Mouse (Mus musculus): Measurements from ENCODE around the gene Rad9b.

Gene Rad9b

DNA sequence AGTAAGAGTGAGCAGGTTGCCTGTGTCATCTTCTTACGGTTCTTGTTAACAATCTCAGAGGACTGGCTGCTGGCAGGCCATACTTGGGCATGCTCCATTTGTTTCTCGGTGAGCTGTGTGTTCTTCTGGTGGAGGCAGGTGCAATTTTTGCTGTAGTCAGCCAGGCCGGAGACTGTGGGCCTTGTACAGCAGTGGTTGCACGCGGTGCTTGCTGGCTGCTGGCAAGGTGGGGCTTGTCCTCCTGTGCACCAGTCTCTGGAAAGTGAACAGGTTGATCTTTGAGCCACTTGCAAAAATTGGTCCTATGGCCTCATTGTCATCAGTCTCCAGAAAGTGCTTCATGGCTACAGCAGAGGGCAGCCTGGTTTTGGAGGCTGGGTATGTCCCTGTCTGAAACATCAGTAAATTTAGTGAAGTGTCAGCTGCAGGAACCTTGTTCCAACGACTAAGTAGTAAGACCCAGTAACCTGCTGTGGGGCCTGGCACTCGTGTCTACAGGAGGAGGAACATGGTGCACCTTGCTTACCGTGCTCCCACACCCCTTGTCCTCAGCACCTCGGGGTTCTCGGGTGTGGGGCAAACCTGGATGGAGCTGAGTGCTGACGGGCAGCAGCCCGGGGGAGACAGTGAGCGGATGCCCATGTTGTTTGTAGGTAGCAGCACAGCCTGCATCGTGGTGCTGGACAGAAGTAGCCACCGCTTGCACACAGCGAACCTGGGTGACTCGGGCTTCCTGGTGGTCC lies 40.9 kb downstream of the Rad9b start:
- DNase-seq (ENCODE audit: low spot score in 2 of 2) = no peak

DNA sequence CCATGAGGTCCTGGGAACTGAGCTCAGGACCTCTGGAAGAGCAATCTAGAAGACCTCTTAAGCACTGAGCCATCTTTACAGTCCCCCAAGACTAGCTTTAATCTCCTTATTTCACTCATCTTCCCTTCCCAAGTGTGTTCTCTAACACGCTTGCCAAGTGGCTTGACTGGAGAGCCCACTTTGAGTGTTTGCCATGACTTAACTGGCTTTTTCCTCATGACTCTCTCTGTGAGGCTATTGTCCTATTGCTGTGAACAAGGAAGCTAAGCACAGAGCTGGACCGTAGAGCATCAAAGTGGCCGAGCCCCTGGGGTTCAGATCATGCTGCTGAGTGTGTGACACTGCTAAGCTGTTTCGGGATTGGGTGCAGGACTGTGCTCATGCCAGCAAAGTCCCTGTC lies 41.7 kb downstream of the Rad9b start:
- no peak for DNase-seq (ENCODE audit: low spot score in 2 of 2)

DNA sequence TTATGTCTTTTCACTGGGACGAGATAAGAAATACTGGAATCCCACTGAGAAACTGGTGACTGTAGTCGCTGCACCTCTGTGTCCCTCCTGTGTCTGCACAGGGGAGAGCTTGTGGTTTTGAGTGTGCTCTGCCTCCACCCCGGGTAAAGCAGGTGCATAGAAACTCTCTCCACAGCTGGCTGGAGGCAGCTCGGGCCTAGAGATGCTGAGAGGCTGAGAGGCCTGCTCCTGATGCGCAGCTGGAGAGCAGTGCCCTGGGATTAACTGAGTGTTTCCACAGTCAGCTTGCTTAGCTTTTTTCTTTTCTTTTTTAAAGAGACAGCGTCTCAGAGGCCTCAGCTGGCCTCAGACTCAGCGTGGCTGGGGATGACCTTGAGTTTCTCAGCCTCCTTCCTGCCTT lies 42.3 kb downstream of the Rad9b start:
- DNase-seq (ENCODE audit: low spot score in 2 of 2) = no peak

DNA sequence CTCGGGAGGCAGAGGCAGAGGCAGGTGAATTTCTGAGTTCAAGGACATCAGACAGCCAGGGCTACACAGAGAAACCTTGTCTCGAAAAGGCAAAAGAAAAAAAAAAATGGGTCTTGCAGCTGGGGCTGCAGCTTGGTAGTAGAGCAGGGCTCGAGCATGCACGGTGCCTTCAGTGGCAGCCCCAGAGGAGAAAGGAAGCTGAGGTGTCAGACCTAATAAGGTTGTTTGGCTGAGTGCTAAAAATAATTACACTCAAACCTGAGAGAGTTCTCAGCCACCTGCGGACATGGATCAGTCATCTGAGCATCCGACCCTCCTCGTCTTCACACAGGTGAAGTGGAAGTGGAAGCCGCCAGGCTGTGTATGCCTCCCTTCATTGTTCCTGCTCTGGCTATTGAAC lies 43.3 kb downstream of the Rad9b start:
- no peak for DNase-seq (ENCODE audit: low spot score in 2 of 2)

DNA sequence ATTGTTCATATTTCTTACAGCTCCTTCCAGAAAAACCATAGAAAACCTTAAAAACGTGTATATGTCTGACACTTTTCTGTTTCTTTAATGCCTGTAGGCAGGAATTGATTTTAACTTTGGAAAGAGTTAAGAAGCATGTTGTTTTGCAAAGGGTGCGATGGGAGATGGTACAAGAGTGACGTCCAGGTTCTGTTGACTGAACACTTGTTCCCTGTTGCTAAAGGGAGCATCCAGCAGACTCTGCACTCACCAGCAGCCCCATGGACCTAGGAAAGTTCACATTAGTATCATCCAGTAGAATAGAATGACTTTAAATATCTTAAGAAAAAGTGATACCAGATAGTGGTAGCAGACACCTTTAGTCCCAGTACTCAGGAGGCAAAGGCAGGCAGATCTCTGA lies 47.5 kb downstream of the Rad9b start:
- no peak for DNase-seq (ENCODE audit: low spot score in 2 of 2)

DNA sequence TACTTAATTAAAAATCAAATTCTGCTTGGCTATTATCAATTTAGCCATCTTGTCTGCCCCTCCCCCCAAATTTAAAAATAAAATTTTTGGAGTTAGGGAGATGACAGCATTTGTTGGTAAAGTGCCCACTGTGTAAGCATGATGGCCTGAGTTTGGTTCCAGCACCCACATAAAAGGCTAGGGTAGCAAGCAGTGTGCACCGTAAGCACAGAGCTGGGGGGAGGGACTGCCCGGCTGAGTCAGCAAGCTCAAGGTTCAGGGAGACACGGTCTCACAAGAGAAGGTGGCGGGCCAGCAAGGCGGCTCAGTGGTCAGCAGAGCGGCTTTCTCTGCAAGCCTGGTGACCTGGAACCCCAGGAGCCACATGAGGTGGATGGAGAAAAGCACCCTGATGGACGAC lies 48.6 kb downstream of the Rad9b start:
- no peak for DNase-seq (ENCODE audit: low spot score in 2 of 2)

DNA sequence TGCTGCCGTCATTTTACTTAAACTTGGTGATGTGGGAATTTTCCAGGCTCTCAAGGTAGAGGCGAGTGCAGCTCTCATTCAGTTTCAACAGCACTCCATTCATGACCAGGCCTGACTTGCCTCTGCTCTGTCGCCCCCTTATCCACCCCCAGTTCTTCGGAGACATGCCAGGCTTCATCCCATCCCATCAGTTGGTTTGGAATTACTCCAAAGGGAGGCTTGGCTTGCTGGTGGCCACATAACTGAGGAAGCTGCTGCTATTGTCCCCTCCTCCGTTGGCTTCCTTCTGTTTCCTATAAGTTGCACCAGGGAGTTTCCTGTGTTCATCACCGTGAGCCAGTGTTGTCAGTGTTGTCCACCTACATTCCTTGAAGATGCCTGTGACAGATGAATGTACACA lies 49.5 kb downstream of the Rad9b start:
- peak in 1 of 2 experiments; percentile 27 for DNase-seq (ENCODE audit: low spot score in 2 of 2)

DNA sequence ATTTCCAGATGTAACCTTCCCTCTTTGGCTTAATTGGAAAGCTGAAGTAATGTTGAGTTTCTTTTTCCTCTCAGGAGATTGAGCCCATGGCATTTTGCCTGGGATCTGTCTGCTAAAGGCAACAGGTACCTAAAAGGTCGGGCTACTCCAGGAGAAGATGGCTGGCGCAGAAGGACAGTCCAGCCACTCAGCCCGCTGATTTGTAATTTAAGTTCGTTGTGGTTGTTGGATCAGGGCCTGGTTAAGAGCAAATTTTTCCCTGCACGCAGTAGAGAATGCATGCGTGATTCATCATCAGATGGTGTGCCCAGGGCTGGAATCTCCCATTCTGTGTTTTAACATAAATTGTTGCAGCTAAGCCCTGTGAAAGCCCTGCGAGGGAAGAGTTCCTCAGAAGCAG lies 50.1 kb downstream of the Rad9b start:
- DNase-seq (ENCODE audit: low spot score in 2 of 2) = peak; percentile 37 to 49

DNA sequence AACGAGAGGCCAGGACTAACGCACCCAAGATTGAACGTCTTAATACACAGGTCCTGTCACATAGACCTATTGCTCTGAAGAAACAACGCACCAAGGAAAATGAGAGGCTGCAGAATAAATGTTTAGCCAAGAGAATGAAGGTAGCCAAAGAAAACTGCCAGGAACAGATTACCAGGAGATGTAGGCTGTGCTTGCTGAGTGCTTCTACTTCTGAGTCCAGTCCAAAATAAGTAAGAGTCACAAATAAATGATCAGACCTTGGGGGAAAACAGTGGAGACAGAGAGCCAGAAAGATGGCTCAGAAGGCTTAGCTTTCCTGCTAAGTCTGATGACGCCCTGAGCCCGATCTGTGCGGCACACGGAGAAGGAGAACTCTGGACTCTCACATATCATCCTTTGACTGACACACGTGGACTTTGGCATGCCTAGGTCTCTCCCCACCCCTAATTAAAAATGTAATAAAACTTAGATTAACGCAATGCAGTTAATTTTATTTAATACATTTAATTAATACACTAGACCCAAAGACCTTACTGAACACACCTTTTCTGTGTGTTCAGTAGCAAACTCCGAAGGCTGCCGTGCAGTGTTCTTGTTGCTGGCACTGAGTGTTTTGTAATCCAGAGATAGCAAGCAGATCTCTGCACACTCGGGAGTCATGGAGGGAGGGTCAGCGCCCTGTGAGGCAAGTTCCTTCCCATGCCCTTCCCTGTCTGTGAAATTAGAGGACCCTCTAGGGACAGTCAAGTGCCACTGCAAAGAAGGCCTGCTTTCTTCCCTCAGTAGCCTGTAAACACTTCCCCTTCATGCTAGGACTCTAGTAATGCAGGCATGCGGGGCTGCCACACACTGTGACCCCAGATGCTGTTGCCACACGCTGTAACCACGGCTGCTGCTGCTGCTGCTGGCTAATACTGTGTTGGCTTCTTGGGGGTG lies 51.0 kb downstream of the Rad9b start:
- DNase-seq (ENCODE audit: low spot score in 2 of 2) = no peak

DNA sequence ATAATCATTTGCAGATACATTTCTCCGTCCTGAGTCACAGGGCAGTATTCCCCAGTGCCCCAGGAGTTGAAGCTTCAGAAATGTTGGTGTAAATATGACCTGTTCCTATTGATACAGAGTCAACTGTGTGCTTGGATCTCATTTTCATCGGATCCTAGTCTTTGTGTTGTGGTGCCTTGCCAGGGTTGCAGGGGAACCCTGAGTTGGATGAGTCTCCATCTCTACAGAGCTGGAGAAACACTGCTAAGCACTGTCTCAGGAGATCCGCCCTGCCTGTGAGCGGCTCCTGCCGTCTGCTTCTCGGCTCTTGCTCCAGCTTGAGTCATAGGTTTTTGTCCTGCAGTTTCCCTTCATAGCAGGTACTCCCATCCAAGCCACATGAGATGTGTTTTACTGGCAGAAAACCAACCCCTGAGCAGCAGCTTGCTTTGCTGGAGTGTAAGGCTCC lies 53.9 kb downstream of the Rad9b start:
- DNase-seq (ENCODE audit: low spot score in 2 of 2) = no peak

DNA sequence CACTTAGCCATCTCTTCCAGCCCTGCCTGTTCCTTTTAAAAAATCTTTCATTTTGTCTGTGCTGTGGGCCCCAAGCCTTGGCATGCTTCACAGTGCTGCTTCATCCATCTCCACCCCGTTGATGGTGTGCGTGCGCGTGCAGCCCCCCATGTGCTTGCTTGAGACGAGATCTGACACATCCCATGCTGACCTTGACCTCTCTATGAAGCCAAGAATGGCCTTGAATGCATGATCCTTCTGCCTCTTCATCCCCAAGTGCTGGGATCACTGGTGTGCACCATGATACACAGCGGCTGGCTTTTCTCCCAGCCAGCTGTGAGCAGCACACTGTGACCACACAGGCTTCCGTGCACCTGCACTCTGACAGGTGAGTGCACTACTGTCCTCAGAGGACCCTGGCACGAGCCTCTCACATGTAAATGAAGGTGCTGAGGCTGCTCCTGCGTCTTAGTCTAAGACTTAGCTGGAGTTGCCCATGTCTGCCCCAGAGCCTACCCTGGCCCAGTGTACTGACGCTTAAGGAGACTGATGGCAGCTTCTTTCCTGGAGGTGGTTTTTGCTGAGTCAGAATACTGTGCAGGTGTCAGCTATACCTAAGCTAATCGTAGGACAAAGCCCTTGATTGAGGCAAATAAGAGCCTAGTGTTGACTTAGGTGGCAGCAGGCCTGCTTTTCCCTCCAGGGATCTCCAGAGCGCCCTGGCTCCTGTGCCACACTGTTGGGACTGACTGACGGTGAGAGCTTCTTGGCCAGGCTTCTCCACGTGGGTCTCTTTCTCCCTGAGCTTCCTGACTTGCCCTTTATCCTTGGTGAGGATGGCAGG lies 58.7 kb downstream of the Rad9b start:
- no peak for DNase-seq (ENCODE audit: low spot score in 2 of 2)

DNA sequence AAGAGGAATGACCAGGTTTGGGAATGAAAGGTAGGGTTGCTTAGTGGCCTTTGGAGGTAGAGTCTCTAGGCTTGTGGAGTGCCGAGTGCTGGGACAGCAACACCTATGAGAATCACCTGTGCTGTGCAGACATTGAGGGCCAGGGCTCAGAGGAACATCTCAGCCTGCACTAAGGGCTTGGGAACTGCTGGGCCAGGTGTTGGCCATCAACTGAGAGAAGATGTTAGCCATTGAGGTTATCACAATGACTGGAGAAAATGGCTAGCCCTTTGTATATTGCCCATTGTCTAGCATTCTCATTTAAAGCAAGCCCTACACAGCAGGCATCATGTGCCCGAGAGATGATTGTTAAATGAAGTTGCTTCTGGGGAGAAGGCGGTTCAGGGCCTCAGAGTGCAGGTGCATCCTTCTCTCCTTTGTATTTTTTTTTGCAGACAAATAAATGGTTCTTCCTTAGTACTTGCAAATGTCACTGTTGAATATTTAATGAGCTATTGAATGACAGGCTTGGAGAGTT lies 59.8 kb downstream of the Rad9b start:
- DNase-seq (ENCODE audit: low spot score in 2 of 2) = no peak

DNA sequence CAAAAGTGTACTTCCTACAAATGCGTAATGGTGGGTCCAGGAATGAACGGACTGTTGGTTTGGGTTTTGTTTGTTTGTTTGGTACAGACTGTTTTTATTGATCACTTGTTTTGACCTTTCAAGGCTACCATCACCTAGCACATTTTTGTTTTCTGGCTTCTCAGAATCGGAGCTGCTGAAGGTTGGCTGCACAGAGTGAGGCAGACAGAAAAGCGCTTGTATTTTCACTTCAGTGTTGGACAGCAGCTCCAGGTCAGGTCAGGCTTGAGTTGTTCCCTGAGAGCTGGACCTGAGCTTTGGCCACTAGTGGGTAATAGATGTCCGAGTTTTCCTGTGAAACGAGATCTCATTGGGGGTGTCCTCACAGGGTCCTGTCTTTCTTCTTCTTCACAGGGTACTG lies 60.9 kb downstream of the Rad9b start:
- DNase-seq (ENCODE audit: low spot score in 2 of 2) = no peak

DNA sequence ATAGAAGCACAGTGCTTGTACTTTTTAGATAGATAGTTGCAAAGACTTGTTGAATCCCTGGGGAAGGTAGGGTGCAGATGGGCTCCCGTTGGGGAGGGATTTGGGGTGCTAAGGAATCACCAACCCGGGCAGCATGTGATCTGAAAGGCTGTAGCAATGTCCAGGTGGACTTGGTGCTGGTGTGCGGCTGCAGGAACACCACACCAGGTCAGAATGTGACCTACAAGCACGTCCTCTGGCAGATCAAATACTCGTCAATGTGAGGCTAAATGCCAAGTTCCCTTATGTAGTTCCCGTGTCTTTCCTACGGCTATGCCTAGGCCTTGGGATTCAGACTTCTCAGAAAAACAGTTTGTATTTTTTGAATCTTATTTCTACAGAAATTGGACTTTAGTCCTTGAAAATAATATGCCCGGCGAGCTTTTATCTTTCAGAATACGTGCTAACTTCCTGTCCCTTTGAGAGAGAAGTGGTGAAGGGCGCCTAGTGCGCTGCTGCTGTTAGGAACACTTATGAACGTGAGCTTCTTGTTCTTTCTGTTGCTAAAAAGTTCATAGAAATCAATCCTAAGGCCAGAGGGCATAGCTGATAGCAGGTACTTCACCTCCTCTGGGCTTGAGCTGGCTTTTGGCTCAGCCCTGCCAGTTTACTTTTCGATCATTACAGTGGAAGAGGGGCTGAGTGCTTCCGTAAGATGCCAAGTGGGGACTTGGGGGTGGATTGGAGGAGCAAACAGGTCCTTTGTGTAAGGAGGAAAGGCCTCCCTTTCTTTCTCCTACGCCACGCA lies 62.3 kb downstream of the Rad9b start:
- no peak for DNase-seq (ENCODE audit: low spot score in 2 of 2)

DNA sequence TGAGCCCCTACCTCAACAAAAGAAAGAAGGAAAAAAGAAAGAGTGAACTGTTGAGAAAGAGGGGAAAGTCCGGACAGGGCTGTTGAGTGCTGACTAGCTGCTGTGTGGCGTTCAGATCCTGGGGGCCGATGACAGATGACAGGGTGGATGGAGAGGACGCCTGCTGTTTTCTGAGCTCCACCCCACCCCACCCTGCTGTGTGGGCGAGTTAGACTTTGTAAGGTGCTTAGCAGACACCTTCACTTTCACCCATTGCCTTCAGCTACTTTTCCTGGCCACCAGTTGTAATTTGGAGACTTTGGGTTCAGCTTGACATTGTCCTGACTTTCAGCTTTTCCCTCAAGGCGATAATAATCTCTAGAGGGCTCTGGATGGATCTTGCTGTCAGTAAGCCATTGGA lies 62.9 kb downstream of the Rad9b start:
- DNase-seq (ENCODE audit: low spot score in 2 of 2) = no peak

DNA sequence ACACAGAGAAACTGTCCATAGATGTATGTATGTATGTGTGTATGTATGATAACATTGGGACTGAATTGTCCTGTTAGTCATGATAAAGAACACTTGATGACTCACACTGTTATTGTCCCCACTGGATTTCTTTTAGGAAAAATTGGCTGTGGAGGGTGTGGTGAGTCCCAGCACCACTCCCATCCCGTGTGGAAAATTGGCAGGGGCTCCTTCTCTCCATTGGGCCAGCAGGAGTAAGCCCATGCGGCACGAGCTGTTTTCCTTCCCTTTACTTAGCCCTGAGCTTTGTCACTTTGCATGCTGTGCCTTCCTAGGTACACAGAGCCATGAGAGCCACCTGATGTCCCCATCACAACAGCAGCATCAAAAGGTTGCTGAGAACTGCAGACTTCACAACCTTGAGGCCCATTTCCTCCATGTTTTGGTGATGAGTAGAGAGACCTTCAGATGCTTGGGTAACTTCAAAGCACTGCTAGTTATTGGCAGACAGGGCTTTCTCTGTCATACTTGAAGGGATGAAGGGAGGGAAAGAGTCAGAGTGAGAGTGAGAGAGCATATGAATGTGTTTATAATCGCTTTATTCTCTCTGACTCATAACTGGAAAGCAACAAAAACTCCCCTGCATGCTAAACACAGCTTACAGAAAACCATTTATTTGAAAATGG lies 65.8 kb downstream of the Rad9b start:
- DNase-seq (ENCODE audit: low spot score in 2 of 2) = no peak

DNA sequence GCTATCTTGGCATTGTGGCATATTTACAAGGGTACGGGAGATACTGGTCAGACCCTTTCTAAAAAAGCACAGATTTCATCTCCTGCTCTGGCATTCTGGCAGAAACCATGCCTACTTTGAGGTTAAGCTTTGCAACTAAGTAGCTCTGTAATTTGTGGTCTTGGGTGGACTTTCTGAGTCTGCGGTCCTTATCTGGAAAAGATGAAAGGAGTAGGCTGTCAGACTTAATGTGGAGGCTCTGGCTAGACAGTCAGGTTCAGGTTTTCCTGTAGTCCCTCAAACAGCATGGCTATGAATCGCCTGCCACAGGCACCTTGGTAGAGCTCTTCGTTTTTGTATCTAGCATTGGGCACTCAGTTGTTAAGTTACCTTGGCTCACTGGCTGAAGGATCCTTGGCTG lies 67.0 kb downstream of the Rad9b start:
- no peak for DNase-seq (ENCODE audit: low spot score in 2 of 2)

DNA sequence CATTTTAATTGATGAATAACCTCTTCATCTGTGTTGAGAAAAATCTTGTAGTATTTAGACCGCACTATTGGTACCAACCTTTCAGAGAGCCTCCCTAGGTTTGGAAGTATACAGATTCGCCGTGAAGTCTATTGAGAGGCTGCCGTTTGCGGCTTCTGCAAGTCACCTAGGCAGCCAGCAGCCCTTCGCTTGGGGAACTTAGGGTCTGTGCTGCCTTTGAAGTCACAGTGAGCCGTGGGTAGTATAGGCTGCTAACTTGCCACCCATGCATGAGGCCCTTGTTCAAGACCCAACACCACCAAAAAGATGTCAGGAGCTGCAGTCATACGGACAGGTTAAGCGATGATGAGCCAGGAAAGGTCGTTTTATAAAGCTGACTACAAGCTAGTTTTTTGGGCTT lies 67.8 kb downstream of the Rad9b start:
- DNase-seq (ENCODE audit: low spot score in 2 of 2) = no peak

DNA sequence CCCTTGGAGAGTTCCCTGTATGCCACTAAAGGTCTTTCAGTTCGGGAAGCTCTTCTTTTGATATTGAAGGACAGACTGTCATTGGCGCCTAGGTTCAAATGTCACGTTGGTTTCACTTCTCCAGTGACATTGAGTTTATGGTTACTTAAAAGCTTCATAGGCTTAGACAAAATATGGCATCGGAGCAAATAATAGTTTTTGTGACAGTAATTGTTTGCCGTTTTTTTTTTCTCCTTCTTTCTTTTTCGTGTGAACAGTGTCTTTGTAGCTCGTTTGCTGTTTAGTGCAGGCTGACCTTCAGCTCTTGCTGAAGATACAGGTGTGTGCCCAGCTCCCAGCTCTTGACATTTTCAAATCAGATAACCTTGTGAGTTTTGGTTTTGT lies 68.3 kb downstream of the Rad9b start:
- DNase-seq (ENCODE audit: low spot score in 2 of 2) = no peak

DNA sequence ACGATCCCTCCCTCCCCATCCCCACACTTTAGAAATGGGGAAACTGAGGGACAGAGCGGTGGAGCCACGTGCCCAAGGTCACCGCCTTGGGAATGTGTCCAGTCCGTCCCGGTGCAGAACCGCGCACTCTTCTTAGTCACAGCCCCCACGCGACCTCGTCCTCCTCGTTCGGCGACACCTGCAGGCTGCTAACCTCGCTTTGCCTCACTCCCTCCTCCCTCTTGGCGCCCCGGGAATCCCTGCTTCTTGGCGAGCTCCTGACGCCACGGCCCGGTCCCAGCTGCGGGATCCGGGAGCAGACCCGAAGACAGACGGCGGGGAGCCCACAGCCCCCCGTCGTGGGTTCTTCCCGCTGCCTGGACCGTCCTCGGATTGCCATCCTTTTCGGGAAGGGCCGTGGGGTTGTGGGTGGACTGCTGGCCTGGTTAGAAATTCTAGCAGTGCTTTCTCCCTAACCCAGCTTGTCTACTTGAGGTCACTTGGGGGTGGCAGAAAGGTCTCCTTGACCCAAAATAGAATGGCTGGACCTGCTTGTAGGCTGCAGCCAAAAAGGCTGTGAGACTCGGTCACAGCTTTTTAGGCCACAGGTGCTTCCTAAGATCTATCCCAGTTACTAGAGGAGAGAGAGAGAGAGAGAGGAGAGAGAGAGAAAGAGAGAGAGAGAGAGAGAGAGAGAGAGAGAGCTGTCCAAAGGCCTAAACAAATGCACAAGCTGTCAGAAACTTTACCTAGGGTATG lies 68.8 kb downstream of the Rad9b start:
- peak in 1 of 2 experiments; percentile 50 for DNase-seq (ENCODE audit: low spot score in 2 of 2)
